Mouse (Mus musculus): Measurements from ENCODE around the gene Saa4.

GRCm38 (mm10) chr7:46770706-46771105 lies 38.3 kb upstream of the Saa4 start:
- no peak for TF ChIP-seq HCFC1 (IDR thresholded peaks at IDR 0.05; ENCODE audit: borderline replicate concordance, insufficient read depth, low read length)
- TF ChIP-seq ZC3H11A (IDR thresholded peaks at IDR 0.05; ENCODE audit: borderline replicate concordance, low read depth, low read length), result no peak
